Mouse (Mus musculus): ENCODE measurements around the gene Gm49354. TPM values are rescaled to one million over a fixed set of nuclear protein-coding genes. Genes with fewer than 3 reads are reported as not detected.
"Not testable (repeated sequence)": the region's sequence is repeated elsewhere in the genome, so short reads cannot be mapped to it uniquely, and the experiment has no call there.

Gene Gm49354
- polyA plus RNA-seq, 1 experiment from 2014 or later: not detected

DNA sequence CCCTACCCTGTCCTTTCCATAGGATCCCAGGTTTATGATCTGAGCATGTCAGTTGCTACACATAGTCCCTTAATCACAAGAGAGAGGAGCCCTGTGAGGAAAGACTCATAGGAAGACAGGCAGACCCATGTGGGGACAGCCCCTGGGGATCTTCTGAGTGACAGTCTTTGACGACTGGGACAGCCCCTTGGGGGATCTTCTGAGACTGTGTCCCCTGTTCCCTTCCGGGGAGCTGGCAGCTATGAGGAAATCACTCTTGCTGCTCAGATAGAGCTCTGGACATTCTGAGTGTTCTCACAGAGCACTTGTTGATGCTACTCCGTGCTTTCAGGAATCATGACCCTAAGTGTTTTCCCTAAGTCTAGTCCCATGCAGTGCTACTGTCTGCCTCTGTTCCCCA is 68.3 kb downstream of the Gm49354 start:
- no peak overlapping the region for H3K4me3 ChIP-seq (ENCODE audit: low read depth, low read length)
- ATAC-seq (ENCODE audit: insufficient read depth, low FRiP score, low TSS enrichment): no peak
- DNase-seq (ENCODE audit: low spot score): no peak
- H3K27me3 ChIP-seq (ENCODE audit: control insufficient read depth, insufficient read depth, low read length): no peaks in the 10 kb centered on the region
- no peaks in the 10 kb centered on the region for H3K36me3 ChIP-seq (ENCODE audit: control insufficient read depth, insufficient read depth, low read length)
- H3K4me1 ChIP-seq (ENCODE audit: control insufficient read depth, insufficient read depth, low read length): no peaks in the 10 kb centered on the region
- H3K9ac ChIP-seq (ENCODE audit: low read length): no peak overlapping the region
- 50% methylated on average over 3 of the region's 3 CpGs for WGBS
- H3K9me3 ChIP-seq (ENCODE audit: control insufficient read depth, low read length): no peaks in the 10 kb centered on the region
- no peak overlapping the region for H3K27ac ChIP-seq (ENCODE audit: low read depth, low read length)
- H3K4me2 ChIP-seq (ENCODE audit: low read depth): no peak overlapping the region

DNA sequence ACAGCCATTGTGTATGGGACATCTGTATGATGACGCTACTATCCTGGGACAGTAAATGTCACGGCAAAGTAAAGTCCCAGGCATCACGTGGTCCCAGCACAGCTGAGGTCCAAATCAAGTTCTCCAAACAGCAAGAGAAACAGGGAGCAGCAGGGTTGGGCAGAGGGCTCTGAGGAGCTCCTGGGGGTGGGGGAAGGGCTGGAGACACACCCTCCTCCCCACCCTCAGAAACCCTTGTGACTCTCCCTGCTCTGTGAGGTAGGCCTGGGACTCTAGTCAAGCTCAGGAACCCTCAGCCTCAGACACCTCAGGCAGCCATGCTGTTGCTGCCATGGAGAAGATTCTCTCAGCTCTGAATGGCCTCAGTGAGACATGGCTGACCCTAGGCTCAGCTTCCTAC is 70.1 kb downstream of the Gm49354 start, which contains the start of gene Spata31d1b:
TSS of gene Spata31d1b (plus strand) at position 301 of the 400 bp plus-strand sequence.
- DNase-seq (ENCODE audit: low spot score): not testable (repeated sequence)
- 67% methylated on average over 3 of the region's 3 CpGs for WGBS

DNA sequence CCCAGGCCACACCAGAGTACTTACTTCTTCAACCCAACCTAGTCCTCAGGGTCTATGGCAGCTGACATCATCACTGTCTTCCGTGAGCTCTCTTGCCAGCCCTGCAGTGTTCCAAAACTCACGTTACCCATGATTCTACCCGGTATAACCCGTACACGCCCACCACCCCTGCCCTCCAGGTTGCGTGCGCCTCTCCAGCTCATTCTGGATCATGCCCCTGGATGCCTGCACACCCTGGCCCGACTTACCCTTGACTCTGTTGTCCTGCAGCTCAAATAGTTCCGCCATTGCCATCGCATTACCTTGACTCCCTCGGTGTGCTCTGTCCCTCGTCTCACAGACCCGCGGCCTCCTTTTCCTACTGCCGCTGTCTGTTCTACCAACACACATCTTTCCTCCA is 71.8 kb downstream of the Gm49354 start, which contains the start of gene Spata31d1a:
TSS of gene Spata31d1a (minus strand) at position 101 of the 400 bp plus-strand sequence.
- WGBS: 91% methylated on average over 15 of the region's 15 CpGs
- H3K9me3 ChIP-seq (ENCODE audit: control insufficient read depth, low read length): no peaks in the 10 kb centered on the region
- H3K9ac ChIP-seq (ENCODE audit: low read length): no peak within 1 kb of the TSS
- H3K27ac ChIP-seq (ENCODE audit: low read depth, low read length): no peak within 1 kb of the TSS
- H3K27me3 ChIP-seq (ENCODE audit: control insufficient read depth, insufficient read depth, low read length): no peaks in the 10 kb centered on the region
- no peaks in the 10 kb centered on the region for H3K4me1 ChIP-seq (ENCODE audit: control insufficient read depth, insufficient read depth, low read length)
- ATAC-seq (ENCODE audit: insufficient read depth, low FRiP score, low TSS enrichment) (no peak), DNase-seq (ENCODE audit: low spot score) (no peak)
- H3K4me2 ChIP-seq (ENCODE audit: low read depth): no peak within 1 kb of the TSS
- H3K4me3 ChIP-seq (ENCODE audit: low read depth, low read length): no peak within 1 kb of the TSS
- H3K36me3 ChIP-seq (ENCODE audit: control insufficient read depth, insufficient read depth, low read length): no peaks in the 10 kb centered on the region

More for the DNA sequence above, 70.1 kb downstream of the Gm49354 start, which contains the start of gene Spata31d1b:
- ATAC-seq (ENCODE audit: insufficient read depth, low FRiP score, low TSS enrichment); H3K4me1 ChIP-seq (ENCODE audit: control insufficient read depth, insufficient read depth, low read length); H3K4me2 ChIP-seq (ENCODE audit: low read depth); H3K36me3 ChIP-seq (ENCODE audit: control insufficient read depth, insufficient read depth, low read length); H3K9me3 ChIP-seq (ENCODE audit: control insufficient read depth, low read length); H3K4me3 ChIP-seq (ENCODE audit: low read depth, low read length); H3K27me3 ChIP-seq (ENCODE audit: control insufficient read depth, insufficient read depth, low read length); H3K9ac ChIP-seq (ENCODE audit: low read length); H3K27ac ChIP-seq (ENCODE audit: low read depth, low read length): not testable (repeated sequence)

Other genes with a start within 250 kb of the Gm49354 start
- gene Agtpbp1, start 197.0 kb downstream of the Gm49354 start, polyA plus RNA-seq (2014; fragmentation: Nextera tagmentation; extraction: Ambion mirVana): 24.6 and 33.5 TPM in 2 replicates
- gene Naa35, start 197.0 kb downstream of the Gm49354 start, polyA plus RNA-seq (2014; fragmentation: Nextera tagmentation; extraction: Ambion mirVana): 115 and 118 TPM in 2 replicates
- gene Golm1, start 106.4 kb downstream of the Gm49354 start, polyA plus RNA-seq (2014; fragmentation: Nextera tagmentation; extraction: Ambion mirVana): 138 and 142 TPM in 2 replicates
- gene 4921517D22Rik, start 88.1 kb downstream of the Gm49354 start, polyA plus RNA-seq (2014; fragmentation: Nextera tagmentation; extraction: Ambion mirVana): not detected in 2 replicates
- 0.04 TPM in 1 of 2 replicates, not detected in the other for gene Spata31d1a, start 71.9 kb downstream of the Gm49354 start, polyA plus RNA-seq (2014; fragmentation: Nextera tagmentation; extraction: Ambion mirVana)
- not detected in 2 replicates for gene Spata31d1b, start 70.0 kb downstream of the Gm49354 start, polyA plus RNA-seq (2014; fragmentation: Nextera tagmentation; extraction: Ambion mirVana)
- gene Spata31d1d, start 50.5 kb downstream of the Gm49354 start, polyA plus RNA-seq (2014; fragmentation: Nextera tagmentation; extraction: Ambion mirVana): not detected in 2 replicates
- 0.09 TPM in 2 replicates for gene 1700014D04Rik, start 35.5 kb downstream of the Gm49354 start, polyA plus RNA-seq (2014; fragmentation: Nextera tagmentation; extraction: Ambion mirVana)
- 131 and 132 TPM in 2 replicates for gene Isca1, start 12.4 kb downstream of the Gm49354 start, polyA plus RNA-seq (2014; fragmentation: Nextera tagmentation; extraction: Ambion mirVana)
- 51.8 and 53.4 TPM in 2 replicates for gene Tut7, start 40.9 kb upstream of the Gm49354 start, polyA plus RNA-seq (2014; fragmentation: Nextera tagmentation; extraction: Ambion mirVana)

Measured in neural tube, embryonic 11.5 days (tissue).